Mouse (Mus musculus): ENCODE measurements around the gene Acbd5.
"Not testable (repeated sequence)": the region's sequence is repeated elsewhere in the genome, so short reads cannot be mapped to it uniquely, and the experiment has no call there.

Acbd5 gene

DNA sequence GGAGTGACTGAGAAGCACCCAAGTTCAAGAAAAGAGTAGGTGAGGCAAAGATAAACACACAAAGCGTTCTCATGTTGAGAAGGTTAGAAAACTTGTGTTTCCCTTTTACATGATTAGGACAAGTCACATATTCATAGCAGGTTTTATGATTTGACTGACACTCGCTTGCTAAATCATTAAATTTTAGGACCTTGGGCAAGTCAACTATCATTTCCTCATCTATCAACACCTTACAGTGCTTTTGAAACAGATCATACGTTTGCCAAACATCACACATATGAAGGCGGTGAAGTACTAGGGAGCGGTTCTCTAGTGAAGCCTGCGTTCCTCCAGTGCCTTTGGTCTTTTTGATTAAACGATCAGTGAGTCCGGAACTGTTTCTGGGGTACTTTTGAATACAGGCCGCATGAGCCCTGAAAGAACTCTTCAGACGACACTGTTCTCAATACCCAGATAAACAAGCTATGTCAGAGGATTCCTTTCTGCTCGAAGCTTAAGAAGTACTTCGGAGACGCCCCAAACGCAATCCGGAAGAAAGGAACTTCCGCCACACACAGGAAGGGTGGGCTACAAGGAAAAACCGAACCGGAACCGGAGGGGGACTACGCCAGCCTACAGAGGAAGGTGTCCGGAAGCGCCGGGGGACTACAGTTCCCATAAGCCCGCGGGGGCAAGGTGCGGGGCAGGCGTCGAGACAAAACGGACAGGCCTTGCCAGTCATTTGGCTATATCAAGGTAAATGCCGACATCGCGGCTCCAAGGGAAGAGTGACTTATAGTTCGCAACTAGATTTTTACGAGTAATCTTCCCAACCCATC is at the start of gene Acbd5:
Gene Acbd5, plus strand, starts transcription at position 616 of the 818 bp plus-strand sequence.
- peak; percentile 95 for DNase-seq (ENCODE audit: low spot score)

DNA sequence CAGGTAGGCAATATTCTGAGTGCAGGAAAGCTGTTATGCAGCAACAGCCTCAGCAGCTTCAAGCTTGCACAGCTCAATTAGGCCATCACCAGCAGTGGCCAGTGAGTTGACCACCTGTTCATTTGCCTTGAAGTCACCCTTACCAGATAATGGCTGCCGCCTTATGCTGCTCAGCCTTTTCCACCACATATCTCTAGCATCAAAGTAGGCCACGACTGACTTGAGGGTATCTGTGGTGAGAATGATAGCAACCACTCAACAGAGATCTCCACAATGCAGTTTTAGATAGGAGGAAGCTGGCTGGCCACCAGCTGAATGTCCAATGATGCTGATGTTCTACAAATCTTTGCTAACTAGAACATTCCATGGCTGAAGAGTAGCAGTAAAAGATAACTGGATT is 48.8 kb upstream of the Acbd5 start:
- DNase-seq (ENCODE audit: low spot score) = no peak

DNA sequence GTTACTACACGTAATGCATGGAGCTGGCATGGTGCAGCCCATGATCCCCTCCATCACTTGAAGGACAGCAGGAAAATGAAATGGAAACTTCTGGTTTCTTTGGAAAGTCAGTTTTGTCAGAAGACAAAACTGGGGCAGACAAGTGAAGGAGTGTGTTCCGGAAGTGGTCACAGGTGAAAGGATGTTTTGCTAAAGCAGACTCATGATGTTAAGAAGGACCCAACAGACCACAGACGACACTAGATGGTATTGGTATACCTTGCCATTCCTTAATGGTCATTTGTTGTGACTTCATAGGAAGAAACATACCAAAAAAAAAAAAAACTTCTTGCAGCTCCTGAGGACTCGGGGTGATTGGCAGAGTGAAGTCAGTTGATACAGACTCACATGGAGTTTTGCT is 46.6 kb upstream of the Acbd5 start:
- no peak for DNase-seq (ENCODE audit: low spot score)

DNA sequence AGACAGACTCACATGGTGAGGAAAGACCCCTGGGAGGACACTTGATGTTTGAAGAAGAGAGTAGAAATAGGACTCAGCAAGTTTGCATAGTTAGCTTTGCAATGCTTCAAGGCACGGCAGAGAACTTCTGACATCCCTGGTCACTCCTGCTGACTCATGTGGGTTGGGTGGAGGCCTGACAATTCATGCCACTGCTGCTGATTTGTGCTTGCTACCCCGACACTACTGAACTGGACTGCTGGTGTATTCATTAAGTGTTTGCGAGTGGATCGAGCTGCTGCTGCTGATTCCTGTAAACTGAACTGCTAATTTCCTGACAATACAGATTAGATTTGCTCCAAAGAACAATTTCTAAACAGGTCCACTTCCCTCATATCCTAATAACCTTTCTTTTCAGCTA is 46.2 kb upstream of the Acbd5 start:
- DNase-seq (ENCODE audit: low spot score) = no peak

DNA sequence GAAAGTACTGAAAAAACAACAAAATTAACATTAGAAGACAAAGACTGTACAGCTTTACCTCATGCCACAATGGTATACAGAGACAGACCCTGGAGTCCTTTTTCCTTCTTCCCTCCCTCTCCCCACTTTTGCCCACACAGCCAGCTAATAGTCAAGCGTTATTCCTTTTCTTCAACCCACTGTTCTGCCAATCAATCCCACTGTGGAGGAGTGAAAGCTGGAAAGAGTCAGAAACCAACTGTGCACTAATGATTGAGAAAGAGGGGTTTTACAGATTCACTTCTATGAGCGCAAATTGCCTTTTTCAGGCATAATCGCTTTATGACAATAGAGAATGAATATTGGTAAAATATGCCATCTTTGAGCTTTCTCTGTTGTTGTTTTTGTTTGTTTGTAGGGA is 44.9 kb upstream of the Acbd5 start:
- no peak for DNase-seq (ENCODE audit: low spot score)

DNA sequence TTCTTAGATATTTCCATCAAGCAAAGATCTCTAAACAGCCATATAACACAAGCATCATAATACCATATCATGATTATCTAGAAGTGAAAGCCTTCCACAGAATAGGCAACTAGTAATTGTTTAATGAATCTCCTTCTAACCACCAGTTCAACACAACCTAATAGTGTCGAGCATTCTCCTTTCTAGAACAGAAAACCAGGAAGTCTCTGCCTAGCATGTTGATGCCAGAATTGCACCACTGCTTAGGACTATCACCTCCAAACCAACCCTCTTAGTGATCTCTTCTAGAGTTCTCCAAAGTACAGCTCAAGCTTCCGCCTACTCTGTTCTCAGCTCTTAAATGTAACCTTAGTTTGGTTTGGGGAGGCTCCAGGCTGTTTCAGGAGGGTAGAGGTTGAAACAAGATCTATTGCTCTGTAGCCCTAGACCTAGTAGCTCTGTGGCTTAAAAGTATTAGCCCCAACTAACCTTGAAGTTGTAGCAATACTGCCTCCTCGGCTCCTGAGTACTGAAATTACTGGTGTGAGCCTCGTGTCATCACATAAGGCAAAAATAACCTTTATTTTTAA is 44.2 kb upstream of the Acbd5 start:
- DNase-seq (ENCODE audit: low spot score) = no peak

DNA sequence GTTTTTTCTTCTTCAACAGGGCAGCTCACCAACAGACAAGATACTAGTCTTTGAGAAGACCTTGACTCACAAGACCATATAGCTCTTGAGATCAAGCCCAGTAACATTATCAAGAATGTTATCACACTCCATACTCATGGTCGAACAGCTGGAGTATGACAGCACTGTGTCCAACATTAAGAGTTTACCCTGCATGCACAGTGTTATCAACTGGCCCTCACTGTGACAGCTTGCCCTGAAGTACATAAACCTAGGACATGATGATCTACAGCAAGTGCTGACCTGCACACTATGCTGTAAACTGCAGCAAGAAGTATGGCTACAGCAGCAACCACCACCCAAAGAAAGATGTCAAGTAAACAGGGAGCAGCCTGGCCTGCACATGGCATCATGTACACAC is 41.6 kb upstream of the Acbd5 start:
- no peak for DNase-seq (ENCODE audit: low spot score)

DNA sequence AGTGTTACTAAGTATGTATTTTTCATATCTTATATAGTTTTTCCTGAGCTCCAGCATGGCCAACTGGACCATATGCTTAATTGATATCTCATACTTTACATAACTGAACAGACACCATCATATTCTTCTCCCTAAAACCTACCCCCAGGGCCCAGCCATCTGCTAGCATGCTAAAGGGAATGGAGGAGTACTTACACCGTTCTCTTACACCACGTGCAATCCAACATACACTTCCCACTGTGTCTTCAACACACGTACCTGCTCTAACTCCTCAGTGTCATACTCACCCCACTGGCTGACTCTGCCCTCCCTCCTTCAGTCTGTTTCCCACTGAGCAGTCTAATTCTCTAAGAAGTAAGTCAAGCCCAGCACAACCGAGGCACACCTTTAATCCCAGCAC is 39.1 kb upstream of the Acbd5 start:
- DNase-seq (ENCODE audit: low spot score) = no peak

DNA sequence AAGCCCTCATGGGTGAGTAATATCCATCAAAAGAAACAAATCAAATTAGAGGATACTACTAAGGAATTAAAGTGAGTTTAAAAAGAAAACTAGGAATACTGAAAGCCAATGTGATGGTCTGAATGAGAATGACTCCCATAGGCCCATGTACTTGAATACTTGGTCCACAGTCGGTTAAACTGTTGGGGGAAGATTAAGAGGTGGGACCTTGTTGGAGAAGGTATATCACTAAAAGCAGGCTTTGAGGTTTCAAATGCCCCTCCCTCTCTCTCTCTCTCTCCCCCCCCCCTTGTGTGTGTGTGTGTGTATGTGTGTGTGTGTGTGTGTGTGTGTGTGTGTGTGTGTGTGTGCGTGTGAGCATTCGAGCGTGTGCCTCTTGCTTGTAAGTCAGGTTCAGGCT is 37.3 kb upstream of the Acbd5 start:
- DNase-seq (ENCODE audit: low spot score) = no peak

DNA sequence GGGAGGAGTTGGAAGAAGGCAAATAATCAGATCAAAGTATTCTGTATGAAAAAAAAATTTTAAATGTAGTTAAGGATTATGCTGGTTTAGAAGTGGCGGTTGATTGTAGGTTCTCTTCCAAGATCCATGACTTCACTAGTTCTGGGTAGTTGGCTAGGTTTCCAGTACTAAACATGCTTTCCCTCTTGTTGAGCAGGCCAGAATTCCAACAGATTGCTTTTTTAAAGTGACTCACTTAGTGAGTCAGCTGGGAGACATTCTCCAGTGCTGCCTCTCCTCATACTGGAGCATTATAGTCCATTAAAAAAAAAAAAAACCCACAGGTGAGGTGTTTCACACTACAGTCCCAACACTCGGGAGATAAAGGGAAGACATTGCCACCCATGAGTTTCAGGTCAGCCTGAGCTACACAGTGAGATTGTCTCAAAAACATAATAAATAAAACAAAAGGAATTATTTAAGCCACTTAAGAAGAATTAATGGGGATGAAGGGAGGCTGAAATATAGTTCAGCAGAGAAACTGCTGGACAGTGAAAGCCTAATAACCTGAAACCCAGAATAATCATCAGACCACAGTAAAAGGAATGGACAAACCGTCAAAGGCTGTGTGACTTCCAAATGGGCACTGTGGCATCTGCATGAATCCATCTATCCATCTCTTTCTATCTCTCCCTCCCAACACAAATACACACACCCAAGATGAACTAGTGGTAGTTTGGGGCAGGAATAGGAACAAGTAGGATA is 33.1 kb upstream of the Acbd5 start:
- DNase-seq (ENCODE audit: low spot score) = no peak

DNA sequence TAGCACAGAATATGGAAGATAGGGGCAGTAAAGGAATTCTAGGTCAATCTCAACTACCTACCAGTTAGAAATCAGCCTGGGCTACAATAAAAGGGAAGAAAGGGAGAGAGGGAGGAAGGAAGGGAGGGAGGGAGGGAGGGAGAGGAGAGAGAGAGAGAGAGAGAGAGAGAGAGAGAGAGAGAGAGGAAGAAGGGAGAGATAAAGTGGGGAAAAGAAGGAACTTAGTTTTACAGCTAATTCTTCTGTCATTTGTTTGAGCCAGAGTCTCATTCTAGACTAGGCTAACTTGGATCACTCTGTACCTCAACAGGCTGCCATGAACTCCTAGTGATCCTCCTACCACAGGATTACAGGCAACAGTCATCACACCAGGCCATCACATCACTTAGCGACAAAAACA is 32.5 kb upstream of the Acbd5 start:
- DNase-seq (ENCODE audit: low spot score) = no peak

DNA sequence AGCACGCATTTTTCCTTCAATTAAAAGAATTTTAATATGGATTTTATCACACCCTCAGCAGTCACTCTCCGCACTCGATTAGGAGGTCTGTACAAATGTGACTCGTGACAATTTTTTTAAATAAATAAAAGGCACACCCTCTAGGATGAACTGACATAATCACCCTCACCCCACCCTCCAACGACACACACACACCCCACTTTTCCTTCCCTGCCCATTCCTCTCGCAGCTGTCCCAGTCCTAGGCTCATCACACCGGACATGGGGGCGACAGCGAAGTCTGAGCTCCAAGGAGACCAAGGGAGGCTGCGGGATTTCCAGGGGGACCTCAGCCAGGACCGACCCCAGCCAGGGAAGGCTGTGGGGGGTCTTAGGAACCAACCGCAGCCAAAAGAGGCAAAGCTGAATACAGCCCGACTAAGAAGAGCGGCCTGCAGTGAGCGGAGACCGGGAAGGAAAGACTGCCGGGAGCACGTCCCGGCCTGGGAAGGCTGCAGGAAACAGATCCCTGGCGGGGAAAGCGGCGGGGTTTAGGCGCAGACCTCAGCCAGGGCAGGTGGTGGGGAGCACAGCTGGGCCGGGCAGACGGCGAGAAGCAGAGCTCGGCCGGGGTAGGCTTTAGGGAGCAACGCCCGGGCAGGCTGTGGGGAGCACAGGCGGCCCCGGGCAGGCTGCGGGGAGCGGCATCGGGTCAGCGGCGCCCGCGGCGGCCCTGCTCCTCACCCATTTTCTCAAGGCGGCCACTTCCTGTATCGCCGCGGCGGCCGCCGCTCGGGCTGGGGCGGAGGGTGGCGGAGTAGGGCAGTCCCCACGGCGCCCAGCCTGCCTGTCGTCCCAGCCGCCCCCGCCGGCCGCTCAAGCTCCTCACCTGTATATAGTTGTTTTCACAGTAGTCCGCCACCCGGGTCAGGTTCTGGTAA is 28.6 kb upstream of the Acbd5 start:
- peak; percentile 75 for DNase-seq (ENCODE audit: low spot score)

DNA sequence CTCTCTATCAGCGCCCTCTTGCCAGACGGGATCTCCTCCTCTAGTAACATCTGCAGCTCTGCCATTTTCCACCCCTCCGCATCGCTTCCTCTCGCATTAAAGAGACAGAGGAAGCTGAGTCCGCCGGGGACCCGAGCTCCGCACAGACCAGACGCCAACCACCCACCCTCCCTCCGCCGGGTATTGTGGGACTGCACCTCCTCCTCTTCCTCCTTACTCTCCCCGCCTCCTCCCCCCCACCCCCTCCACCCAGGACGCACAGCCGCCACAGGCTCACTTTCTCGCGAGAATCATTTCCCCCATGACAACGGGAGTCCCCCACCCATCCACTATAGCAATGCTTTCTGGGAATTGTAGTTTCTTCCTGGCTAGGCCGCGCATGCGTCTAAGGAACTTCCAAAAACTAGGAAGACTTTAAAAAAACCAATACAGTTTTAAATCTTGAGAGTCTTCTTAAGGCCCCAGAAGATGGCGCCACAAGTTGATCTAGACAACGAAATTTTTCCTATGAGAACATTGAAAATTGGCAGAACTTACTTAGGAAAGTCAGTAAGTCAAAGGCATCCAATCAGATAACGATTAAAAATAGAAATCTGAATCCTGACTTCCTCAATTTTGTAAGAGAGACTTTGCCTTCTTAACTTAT is 27.8 kb upstream of the Acbd5 start, which contains the start of gene Abi1:
Gene Abi1, minus strand, starts transcription at position 241 of the 646 bp plus-strand sequence.
- DNase-seq (ENCODE audit: low spot score) = peak; percentile 94

DNA sequence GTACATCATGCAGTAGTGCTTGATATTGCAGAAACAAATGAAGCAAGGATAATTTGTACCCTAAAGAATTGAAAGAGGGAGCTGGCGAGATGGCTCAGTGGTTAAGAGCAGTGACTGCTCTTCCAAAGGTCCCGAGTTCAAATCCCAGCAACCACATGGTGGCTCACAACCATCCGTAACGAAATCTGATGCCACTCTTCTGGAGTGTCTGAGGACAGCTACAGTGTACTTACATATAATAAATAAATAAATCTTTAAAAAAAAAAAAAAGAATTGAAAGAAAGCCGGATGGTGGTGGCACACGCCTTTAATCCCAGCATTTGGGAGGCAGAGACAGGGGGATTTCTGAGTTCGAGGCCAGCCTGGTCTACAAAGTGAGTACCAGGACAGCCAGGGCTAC is 27.3 kb upstream of the Acbd5 start:
- DNase-seq (ENCODE audit: low spot score) = not testable (repeated sequence)

DNA sequence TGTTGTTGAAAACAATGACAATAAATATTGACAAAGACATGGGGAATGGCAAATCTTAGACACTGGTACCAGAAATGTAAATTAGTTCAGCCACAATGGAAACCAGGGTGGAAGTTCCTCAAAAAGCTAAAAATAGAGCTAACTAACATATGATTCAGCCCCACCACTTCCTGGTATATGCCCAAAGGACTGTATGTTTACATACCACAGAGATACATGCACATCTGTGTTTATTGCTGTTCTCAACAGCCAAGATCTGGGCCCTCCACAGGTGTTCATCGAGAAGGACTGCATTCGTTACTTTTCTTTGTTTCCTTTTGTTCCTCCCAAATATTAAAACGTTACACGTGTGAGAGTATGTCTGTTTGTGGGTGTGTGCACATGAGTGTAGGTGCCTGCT is 26.5 kb upstream of the Acbd5 start:
- no peak for DNase-seq (ENCODE audit: low spot score)

DNA sequence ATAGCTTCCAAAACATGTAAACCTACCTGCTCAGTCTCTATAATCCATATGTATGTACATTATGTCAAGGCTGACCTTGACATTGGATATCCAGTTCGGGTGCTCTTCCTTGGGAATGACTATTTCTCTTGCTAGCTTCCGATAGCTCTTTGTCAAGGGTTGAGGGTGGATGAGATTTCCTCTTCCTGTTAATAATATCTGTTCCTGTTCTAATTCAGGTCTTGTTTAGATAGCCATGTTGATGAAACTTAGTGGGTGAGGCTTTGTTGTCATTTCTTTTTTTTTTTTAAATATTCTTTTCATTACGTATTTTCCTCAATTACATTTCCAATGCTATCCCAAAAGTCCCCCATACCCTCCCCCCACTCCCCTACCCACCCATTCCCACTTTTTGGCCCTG is 25.8 kb upstream of the Acbd5 start:
- DNase-seq (ENCODE audit: low spot score) = no peak

DNA sequence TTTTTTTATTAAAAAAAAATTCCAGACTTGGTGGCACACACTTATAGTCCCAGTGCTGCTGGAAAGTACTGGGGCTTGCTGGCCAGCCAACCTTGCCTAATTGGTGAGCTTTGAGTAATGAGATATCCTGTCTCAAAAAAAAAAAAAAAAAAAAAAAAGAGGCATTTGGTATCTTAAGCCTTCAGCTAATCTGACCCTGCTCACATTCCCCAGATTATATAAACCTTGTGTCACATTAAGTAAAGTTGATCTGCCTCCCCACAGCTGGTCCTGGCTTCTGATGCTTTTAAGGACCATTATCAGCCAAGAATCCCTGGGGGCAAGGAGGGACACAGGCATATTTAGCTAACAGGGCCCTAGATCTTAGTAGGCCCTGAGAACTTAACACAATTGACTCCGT is 22.3 kb upstream of the Acbd5 start:
- DNase-seq (ENCODE audit: low spot score) = no peak

DNA sequence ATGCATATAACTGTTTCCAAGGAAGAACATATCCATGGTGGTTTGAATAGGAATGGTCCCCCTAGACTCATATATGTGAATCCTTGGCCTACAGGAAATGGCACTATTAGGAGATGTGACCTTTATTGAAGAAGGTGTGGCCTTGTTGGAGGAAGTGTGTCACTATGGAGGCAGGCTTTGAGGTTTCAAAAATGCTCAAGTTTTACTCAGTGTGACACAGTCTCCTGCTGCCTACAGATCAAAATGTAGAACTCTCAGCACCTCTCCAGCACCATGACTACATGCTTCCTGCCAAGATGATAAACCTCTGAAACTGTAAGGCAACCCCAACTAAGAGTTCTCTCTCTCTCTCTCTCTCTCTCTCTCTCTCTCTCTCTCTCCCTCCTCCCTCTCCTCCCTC is 20.0 kb upstream of the Acbd5 start:
- no peak for DNase-seq (ENCODE audit: low spot score)

DNA sequence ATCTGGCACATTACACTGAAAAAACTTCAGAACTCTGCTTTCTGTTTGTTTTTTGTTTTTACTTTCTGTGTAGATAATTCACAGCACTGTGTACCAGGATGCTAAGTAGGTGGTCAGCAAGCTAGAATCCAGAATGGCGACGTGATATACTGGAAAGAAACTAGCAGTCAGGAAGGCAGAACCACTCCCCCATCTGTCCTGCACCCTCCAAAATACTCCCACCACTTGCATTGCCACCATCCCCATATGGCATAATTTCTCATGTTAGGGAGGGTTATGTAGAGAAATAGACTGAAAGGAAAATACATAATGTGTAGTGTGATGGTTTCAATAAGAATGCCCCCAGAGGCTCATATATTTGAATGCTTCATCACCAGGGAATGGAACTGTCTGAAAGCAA is 16.1 kb upstream of the Acbd5 start:
- DNase-seq (ENCODE audit: low spot score) = no peak

DNA sequence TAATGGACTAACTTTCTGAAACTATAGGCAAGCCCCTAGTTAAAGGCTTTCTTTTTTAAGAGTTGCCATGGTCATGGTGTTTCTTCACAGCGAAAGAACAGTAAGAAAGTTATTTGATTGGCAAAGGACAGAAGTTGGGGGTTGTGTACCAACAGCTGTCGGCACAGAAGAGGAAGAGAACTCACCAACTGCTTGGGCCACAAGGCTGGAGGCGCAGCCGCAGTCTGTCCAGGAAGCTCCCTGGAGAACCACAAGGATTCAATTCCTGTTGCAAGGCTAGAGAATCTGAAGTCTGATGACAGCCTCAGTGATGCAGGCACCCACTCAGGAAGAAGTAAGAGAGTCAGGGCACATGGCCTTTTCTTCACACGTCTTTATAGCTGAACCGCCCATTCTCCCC is 15.4 kb upstream of the Acbd5 start:
- no peak for DNase-seq (ENCODE audit: low spot score)

DNA sequence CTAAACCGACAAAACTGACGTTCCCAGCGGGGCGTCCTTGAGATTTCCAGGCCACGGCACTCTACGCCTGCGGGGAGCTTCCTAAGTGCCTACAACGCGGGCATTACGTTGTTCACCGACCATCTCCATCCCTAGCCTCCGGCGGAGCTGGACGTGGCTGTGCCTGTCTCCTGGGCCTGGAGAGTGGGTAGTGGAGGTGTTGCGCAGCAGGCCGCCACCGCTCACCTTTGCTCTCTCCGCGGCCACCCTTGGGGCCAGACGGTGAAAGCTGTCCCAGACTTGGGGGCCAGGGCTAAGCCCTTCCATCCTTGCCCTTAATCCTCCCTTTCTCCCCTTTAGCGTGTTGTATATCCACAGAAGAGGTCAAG is 387 bp downstream of the Acbd5 start:
- DNase-seq (ENCODE audit: low spot score) = no peak

Data from testis, postnatal 14 days (tissue).